Mouse (Mus musculus) lung, embryonic 15.5 days (tissue): Measurements from ENCODE around the gene Adgrg5. TPM values are rescaled to one million over a fixed set of nuclear protein-coding genes. Genes with fewer than 3 reads are reported as not detected.

Experiments
- ATAC-seq: fragments of 200-750 bp; cut with Nextera tagmentation; 2 replicates; pipeline ENCODE4 v1.8.0; 2017; ENCODE audit warnings: moderate number of reproducible peaks, borderline replicate concordance; ENCODE audit not compliant: low FRiP score, low TSS enrichment; ENCODE audit errors: extremely low read depth
- H3K27ac ChIP-seq: fragments of 300-500 bp; sonication (generic); 2 replicates; pipeline ENCODE4 v1.5.1; 2015; ENCODE audit warnings: moderate library complexity, mild to moderate bottlenecking, inconsistent platforms
- H3K27me3 ChIP-seq: fragments of 300-500 bp; sonication (generic); 2 replicates; pipeline ENCODE4 v1.6.1; 2015; ENCODE audit warnings: inconsistent platforms
- H3K36me3 ChIP-seq: fragments of 300-500 bp; sonication (generic); 2 replicates; pipeline ENCODE4 v1.6.1; 2015; ENCODE audit warnings: inconsistent platforms
- H3K4me1 ChIP-seq: fragments of 300-500 bp; sonication (generic); 2 replicates; pipeline ENCODE4 v1.6.1; 2015; ENCODE audit warnings: inconsistent platforms
- H3K4me2 ChIP-seq: fragments of 300-500 bp; sonication (generic); 2 replicates; pipeline ENCODE4 v1.6.1; 2015; ENCODE audit warnings: inconsistent platforms, mild to moderate bottlenecking, moderate library complexity
- H3K4me3 ChIP-seq: fragments of 300-500 bp; sonication (generic); 2 replicates; pipeline ENCODE4 v1.5.1; 2015; ENCODE audit warnings: mild to moderate bottlenecking, inconsistent platforms
- H3K9ac ChIP-seq: fragments of 300-500 bp; sonication (generic); 2 replicates; pipeline ENCODE4 v1.6.1; 2015; ENCODE audit warnings: inconsistent platforms
- H3K9me3 ChIP-seq: fragments of 300-500 bp; sonication (generic); 2 replicates; pipeline ENCODE4 v1.6.1; 2016; ENCODE audit warnings: inconsistent platforms
- WGBS: fragments of 180-500 bp; shearing (Covaris S2); methylation state at CpG from one replicate; pipeline ENCODE4 v1.1.7; 2015; 5-methylcytosine and 5-hydroxymethylcytosine counted together
- polyA plus RNA-seq: library from polyadenylated mRNA; unstranded; fragments of >200 nt; fragmentation: Nextera tagmentation; extraction: Ambion mirVana; gene quantifications from 2 replicates; pipeline ENCODE4 v1.2.1, GENCODE M21; 2015

Adgrg5 gene
- polyA plus RNA-seq, 1 experiment from 2014 or later: 0.36 TPM

DNA sequence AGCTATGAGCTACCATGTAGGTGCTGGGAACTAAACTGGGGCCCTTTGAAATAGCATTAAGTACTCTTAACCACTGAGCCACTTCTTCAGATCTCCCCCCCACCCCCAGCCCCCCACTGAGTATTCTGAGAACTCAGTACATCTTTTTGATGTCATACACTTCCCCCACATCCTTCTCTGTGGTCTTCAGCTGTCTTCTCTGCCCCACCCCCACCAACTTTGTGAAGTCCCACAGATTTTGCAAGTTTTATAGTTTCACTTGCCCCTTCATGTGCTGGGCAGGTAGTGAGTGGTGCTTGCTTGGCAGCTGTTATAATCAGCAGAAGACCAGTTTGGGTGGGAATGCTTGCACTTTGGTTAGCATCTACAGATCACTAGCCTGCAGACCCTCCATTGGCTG is 4.2 kb upstream of the Adgrg5 start:
- H3K4me1 ChIP-seq: peaks cover 34% of the 10 kb centered on the region
- no peak for ATAC-seq

DNA sequence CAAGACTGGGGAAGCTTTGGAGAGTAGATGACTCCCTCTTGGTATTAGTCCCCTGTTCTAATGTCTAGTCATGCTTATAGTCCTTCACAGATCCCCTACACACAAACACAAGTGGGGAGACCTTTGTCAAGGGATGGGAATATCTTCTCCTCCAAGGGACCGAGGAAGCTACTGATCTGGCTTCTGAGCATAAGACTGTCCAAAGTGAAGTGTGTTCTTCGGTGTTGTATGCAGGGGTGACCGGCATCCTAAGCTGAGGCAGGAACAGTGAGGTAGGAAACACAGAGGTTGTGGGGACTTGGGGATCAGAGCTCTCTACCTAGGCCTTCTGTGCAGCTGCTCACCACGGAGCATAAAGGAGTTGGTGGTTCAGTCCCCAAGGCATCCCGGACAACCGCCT is 1.3 kb upstream of the Adgrg5 start:
- Histone ChIP-seq H3K4me3 (no peak overlapping the region), H3K27ac (no peak overlapping the region), H3K9ac (no peak overlapping the region), H3K4me1 (peaks cover 7% of the 10 kb centered on the region; the same call in 1 of the 2 replicates), H3K9me3 (no peaks in the 10 kb centered on the region), H3K4me2 (no peak overlapping the region), H3K27me3 (no peaks in the 10 kb centered on the region), H3K36me3 (no peaks in the 10 kb centered on the region)
- no peak for ATAC-seq
- 53% methylated on average over 6 of the region's 6 CpGs for WGBS

More for the DNA sequence above, 4.2 kb upstream of the Adgrg5 start:
- Histone ChIP-seq H3K9ac (no peak overlapping the region), H3K9me3 (no peaks in the 10 kb centered on the region), H3K36me3 (no peaks in the 10 kb centered on the region), H3K27ac (no peak overlapping the region), H3K4me3 (no peak overlapping the region), H3K4me2 (no peak overlapping the region), H3K27me3 (no peaks in the 10 kb centered on the region)

DNA sequence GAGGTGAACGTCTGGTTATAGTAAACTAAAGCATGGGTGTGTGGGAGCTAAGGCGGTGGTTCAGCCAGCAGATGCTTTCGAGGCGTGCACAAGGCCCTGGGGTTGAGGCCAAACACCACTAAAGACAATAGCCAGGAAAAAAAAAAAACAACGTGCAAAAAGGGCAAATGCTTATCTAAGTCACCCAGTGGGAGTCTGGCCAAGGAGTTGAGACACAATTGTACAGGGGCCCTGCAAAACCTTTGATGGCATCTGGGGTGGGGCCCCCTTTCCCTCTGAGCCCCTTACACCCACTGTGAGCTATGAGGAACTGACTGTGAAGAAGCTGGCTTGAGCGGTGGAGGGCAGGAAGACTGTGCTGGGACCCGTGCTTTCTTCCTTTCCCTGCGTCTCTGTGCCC is 892 bp upstream of the Adgrg5 start:
- ATAC-seq: no peak
- Histone ChIP-seq H3K27ac (0 out of 2 replicates have a peak overlapping the region, but pooled peaks have one; percentile 11), H3K9ac (no peak overlapping the region)

DNA sequence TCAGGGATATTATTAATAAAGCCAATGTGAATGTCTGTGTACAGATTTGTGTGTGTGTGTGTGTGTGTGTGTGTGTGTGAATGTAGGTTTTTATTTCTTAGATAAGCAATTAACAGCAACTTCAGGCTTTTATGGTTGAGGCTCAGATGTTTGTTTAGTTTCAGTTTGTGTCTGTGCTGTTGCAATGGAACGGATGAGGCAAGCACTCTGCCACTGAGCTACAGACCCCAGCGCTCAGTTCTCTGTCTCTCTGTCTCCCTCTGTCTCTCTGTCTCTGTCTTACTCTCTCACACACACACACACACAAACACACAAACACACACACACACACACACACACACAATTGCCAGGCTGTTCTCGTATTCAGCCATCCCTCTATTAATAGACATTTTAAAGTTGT is 4.7 kb downstream of the Adgrg5 start:
- no peak overlapping the region for H3K4me2 ChIP-seq
- H3K9me3 ChIP-seq: no peaks in the 10 kb centered on the region
- no peak overlapping the region for H3K27ac ChIP-seq
- WGBS: 75% methylated on average over 3 of the region's 3 CpGs
- H3K9ac ChIP-seq: no peak overlapping the region
- H3K27me3 ChIP-seq: no peaks in the 10 kb centered on the region
- no peak overlapping the region for H3K4me3 ChIP-seq
- no peaks in the 10 kb centered on the region for H3K36me3 ChIP-seq
- H3K4me1 ChIP-seq: no peaks in the 10 kb centered on the region
- ATAC-seq: no peak

More for the DNA sequence above, 892 bp upstream of the Adgrg5 start:
- no peak overlapping the region for H3K4me3 ChIP-seq
- 18% methylated on average over 8 of the region's 8 CpGs for WGBS
- no peaks in the 10 kb centered on the region for H3K36me3 ChIP-seq
- H3K4me1 ChIP-seq: peaks cover 7% of the 10 kb centered on the region; the same call in 1 of the 2 replicates
- no peaks in the 10 kb centered on the region for H3K9me3 ChIP-seq
- no peaks in the 10 kb centered on the region for H3K27me3 ChIP-seq
- no peak overlapping the region for H3K4me2 ChIP-seq

DNA sequence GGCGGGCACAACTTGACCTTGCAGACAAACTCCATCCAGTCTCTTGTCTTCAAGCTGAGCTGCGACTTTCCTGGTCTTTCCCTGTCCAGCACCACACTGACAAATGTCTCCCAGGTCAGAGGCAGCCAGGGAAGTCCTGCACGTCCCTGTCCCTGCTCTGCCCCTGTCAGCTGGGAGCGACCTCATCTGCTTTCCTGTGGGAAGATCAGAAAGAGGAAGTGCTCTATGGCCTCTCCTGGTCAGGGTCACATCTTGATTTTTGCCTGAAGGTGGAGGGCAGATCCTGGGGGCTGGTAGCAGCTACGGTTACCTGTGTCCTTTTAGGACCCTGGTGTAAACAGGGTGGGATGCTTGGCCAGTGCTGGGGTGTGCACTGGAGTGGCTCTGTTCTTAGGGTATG is 10.4 kb downstream of the Adgrg5 start:
- no peak; the same call in 1 of the 2 replicates for ATAC-seq
- no peak overlapping the region for H3K27ac ChIP-seq
- no peak overlapping the region for H3K9ac ChIP-seq
- WGBS: 47% methylated on average over 5 of the region's 5 CpGs
- no peak overlapping the region for H3K4me3 ChIP-seq
- H3K9me3 ChIP-seq: no peaks in the 10 kb centered on the region
- H3K4me2 ChIP-seq: no peak overlapping the region
- H3K36me3 ChIP-seq: no peaks in the 10 kb centered on the region
- no peaks in the 10 kb centered on the region for H3K27me3 ChIP-seq
- H3K4me1 ChIP-seq: no peaks in the 10 kb centered on the region

DNA sequence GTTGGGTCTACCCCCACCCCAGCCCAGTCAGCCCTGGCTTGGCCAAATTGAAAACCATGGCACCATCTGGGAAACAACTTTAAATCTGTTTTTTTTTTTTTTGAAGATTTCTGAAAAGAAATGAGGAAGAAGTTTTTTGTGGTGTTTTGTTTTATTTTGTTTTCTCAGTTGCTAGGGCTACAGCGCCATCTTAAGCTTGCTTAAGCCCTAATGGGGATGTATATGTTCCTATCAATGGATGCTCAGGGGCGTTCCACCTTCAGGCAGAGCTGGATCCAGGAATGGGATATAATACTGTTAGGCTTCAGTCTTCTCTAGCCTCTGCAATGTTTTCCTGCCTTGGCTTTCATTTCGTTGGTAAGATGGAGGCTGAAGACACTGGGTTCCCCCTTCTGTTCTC is 11.7 kb downstream of the Adgrg5 start:
- Histone ChIP-seq H3K27ac (no peak overlapping the region), H3K9ac (no peak overlapping the region), H3K36me3 (no peaks in the 10 kb centered on the region), H3K4me2 (no peak overlapping the region), H3K4me1 (no peaks in the 10 kb centered on the region), H3K4me3 (no peak overlapping the region), H3K27me3 (no peaks in the 10 kb centered on the region), H3K9me3 (no peaks in the 10 kb centered on the region)
- no peak for ATAC-seq
- 67% methylated on average over 3 of the region's 3 CpGs for WGBS

DNA sequence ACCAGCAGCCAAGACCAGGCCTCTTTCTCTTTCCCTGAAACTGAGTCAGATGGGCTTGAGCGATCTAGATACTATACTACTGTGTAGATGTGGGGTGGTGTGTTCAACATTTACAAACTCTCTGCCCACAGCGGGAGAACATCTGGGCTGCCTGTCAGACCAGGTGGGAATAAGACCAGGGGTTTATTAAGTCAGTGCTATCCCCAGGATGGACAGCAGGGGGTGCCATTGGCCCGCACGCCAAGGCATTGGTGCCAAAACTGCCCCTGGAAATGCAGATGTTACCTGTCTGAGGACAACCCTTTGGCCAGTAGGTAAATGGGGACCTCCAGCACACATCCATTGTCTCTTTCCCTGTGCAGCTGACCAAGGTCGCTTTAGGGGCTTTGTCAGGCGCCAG is 19.1 kb downstream of the Adgrg5 start:
- 15% methylated on average over 6 of the region's 6 CpGs for WGBS
- H3K4me2 ChIP-seq: no peak overlapping the region
- no peak overlapping the region for H3K9ac ChIP-seq
- H3K4me1 ChIP-seq: no peaks in the 10 kb centered on the region
- no peaks in the 10 kb centered on the region for H3K9me3 ChIP-seq
- no peak overlapping the region for H3K4me3 ChIP-seq
- no peak overlapping the region for H3K27ac ChIP-seq
- H3K36me3 ChIP-seq: no peaks in the 10 kb centered on the region
- ATAC-seq: no peak
- H3K27me3 ChIP-seq: 0 out of 2 replicates have a peak, but pooled peaks cover 4% of the 10 kb centered on the region

DNA sequence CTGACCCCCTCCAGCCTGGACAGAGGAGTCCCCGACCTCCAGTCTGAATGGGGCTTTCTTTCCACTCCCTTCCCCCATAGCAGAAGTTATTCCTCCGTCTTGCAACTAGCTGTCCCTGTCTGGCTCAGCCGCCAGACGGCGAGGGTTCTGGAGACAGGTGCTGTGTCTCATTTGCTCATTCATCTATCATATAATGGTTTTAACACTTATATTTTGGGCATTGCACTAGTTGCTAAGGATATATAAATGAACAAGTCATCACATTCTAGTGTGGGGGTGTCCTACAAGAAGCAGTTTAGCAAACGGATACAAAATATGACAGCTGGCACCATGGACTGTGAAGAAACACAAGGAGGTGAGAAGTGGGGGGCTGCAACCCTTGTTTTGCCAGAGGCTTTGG is 21.7 kb downstream of the Adgrg5 start:
- no peak for ATAC-seq
- Histone ChIP-seq H3K4me2 (no peak overlapping the region), H3K36me3 (no peaks in the 10 kb centered on the region), H3K27ac (no peak overlapping the region), H3K4me3 (no peak overlapping the region), H3K9me3 (no peaks in the 10 kb centered on the region), H3K27me3 (0 out of 2 replicates have a peak, but pooled peaks cover 4% of the 10 kb centered on the region), H3K9ac (no peak overlapping the region), H3K4me1 (no peaks in the 10 kb centered on the region)
- 52% methylated on average over 6 of the region's 6 CpGs for WGBS

DNA sequence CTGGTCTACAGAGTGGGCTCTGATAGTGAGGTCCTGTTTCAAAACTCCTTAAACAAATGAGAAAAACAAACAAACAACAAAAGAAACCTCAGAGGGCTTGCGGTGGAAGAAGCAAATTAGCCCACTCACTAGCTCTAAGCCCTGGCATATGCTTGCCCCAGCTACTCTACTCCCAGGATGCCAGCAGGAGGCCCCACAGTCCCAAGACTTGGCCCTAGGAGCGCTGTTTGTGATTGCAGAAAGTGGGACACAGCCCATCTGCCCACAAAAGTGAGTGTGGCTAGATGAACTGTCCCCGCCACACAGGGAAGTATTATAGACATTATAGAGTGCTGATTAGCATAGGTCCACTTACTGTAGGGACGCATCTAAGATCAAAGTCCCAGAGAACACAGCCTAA is 24.9 kb downstream of the Adgrg5 start:
- no peaks in the 10 kb centered on the region for H3K36me3 ChIP-seq

DNA sequence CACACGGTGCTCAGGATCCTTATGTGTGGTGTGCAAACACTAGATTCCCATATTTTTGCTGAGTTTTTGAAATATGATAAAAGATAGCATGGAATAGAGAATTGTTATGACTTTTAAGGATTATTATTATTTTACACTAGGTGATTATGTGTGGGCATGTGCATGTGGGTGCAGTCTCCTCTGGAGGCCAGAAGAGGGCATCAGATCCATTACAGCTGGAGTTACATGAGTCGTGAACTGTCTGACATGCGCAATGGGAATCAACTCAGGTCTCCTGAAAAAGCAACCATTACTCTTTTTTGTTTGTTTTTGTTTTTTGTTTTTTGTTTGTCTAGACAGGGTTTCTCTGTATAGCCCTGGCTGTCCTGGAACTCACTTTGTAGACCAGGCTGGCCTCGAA is 25.5 kb downstream of the Adgrg5 start:
- H3K36me3 ChIP-seq: no peaks in the 10 kb centered on the region
- no peaks in the 10 kb centered on the region for H3K9me3 ChIP-seq
- H3K9ac ChIP-seq: no peak overlapping the region
- no peak overlapping the region for H3K4me2 ChIP-seq
- H3K27me3 ChIP-seq: 0 out of 2 replicates have a peak, but pooled peaks cover 4% of the 10 kb centered on the region
- H3K4me1 ChIP-seq: peaks cover 6% of the 10 kb centered on the region
- no peak overlapping the region for H3K4me3 ChIP-seq
- 75% methylated on average over 4 of the region's 4 CpGs for WGBS
- no peak overlapping the region for H3K27ac ChIP-seq
- ATAC-seq: no peak

More for the DNA sequence above, 24.9 kb downstream of the Adgrg5 start:
- H3K27ac ChIP-seq: no peak overlapping the region
- H3K9me3 ChIP-seq: no peaks in the 10 kb centered on the region
- no peaks in the 10 kb centered on the region for H3K4me1 ChIP-seq
- 0 out of 2 replicates have a peak, but pooled peaks cover 4% of the 10 kb centered on the region for H3K27me3 ChIP-seq
- 70% methylated on average over 4 of the region's 4 CpGs for WGBS
- H3K4me3 ChIP-seq: no peak overlapping the region
- H3K4me2 ChIP-seq: no peak overlapping the region
- H3K9ac ChIP-seq: no peak overlapping the region
- no peak for ATAC-seq

DNA sequence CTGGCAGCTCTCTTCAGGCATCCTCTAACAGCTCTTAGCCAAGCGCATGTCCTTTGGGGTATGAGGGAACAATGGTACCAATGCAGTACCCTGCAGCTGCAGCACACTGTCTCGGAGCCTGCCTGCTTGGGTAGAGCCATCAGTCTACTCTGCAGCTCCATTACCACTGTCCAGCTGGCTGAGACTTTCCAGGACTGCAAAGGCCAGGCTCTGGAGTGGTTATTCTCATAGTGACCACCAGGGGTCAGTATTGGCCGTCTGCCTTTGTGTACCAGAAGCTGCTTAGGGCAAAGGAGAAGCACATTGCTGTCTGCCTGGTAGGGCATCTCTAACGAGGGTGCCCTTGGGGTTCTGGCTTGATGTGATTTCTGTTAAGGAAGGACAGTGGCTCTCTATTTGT is 26.6 kb downstream of the Adgrg5 start:
- H3K27me3 ChIP-seq: 0 out of 2 replicates have a peak, but pooled peaks cover 4% of the 10 kb centered on the region
- peaks cover 16% of the 10 kb centered on the region for H3K4me1 ChIP-seq
- H3K36me3 ChIP-seq: no peaks in the 10 kb centered on the region
- no peak overlapping the region for H3K4me2 ChIP-seq
- 15% methylated on average over 4 of the region's 4 CpGs for WGBS
- no peaks in the 10 kb centered on the region for H3K9me3 ChIP-seq
- H3K9ac ChIP-seq: no peak overlapping the region
- no peak overlapping the region for H3K4me3 ChIP-seq
- H3K27ac ChIP-seq: no peak overlapping the region
- 0 out of 2 replicates have a peak, but pooled peaks have one; percentile 17 for ATAC-seq

DNA sequence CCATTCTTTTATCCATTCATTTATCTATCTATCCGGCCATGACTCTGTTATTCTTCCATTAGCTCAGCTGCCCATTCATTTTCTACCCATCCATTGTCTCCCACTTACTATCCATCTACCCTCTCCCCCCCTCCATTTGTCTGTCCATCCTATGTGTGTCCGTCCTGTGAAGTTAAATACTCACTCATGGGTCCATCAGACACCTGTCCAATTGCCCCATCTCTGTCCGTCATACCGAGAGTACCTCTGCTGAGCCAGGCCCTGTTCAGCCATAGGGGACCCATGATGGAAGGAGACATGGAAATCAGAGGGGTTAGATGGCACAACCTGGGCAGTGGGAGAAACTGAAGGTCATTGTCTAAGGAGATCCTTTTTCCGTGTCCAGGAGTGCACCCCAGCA is 27.0 kb downstream of the Adgrg5 start:
- no peak overlapping the region for H3K27ac ChIP-seq
- H3K4me2 ChIP-seq: no peak overlapping the region
- H3K4me1 ChIP-seq: peaks cover 20% of the 10 kb centered on the region
- H3K4me3 ChIP-seq: no peak overlapping the region
- no peaks in the 10 kb centered on the region for H3K36me3 ChIP-seq
- no peak overlapping the region for H3K9ac ChIP-seq
- no peak for ATAC-seq
- H3K9me3 ChIP-seq: no peaks in the 10 kb centered on the region
- 0 out of 2 replicates have a peak, but pooled peaks cover 3% of the 10 kb centered on the region for H3K27me3 ChIP-seq
- WGBS: 71% methylated on average over 5 of the region's 5 CpGs

DNA sequence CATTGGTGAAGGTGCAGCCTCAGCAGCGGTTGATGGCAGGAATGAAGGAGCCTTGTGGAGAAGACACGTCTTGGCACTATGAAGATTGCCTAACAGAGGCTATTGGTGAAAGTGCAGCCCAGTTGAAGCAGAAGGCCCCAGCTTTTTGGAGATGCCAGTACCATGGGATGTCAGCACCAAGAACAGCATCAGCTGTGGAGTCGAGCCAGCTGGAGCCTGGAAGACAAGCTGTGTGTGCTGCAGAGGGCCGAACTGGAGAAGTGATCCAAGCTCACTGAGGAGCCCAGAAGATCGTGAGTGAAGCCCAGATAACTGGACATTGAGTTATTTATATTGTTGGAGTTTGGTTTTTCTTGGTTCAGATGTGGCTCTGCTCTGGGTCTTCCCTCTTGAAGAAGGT is 28.6 kb downstream of the Adgrg5 start:
- H3K9ac ChIP-seq: no peak overlapping the region
- 63% methylated on average over 5 of the region's 5 CpGs for WGBS
- no peak overlapping the region for H3K27ac ChIP-seq
- no peaks in the 10 kb centered on the region for H3K36me3 ChIP-seq
- no peak overlapping the region for H3K4me2 ChIP-seq
- ATAC-seq: no peak
- no peaks in the 10 kb centered on the region for H3K9me3 ChIP-seq
- no peaks in the 10 kb centered on the region for H3K27me3 ChIP-seq
- H3K4me3 ChIP-seq: no peak overlapping the region
- H3K4me1 ChIP-seq: peaks cover 21% of the 10 kb centered on the region
